Mouse (Mus musculus): Measurements from ENCODE around the gene Pomgnt2. TPM values are rescaled to one million over a fixed set of nuclear protein-coding genes. Genes with fewer than 3 reads are reported as not detected.

The Pomgnt2 gene
- total RNA-seq, 2 experiments from 2014 or later = 43.2 to 43.4 TPM

DNA sequence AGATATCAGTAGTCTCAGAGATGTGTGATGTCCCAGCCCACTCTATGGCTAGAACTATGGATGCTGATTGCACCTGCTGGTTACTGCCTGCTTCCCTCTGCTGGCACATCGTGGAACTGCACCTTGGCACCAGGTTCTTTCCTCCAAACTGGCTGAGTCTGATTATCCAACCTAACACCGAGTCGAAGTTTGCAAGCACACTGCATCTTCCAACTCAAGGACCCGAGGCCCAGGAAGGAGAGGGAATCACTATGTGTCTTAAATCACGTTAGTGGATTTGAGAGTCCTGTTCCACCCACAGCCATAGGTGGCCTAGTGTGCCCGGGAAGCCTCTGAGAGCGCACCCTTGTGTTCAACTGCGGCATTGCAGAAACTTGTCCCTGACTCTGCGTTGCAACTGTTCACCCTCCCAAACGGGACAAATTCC, 17.3 kb upstream of the Pomgnt2 start:
- DNase-seq (ENCODE audit: low spot score in 2 of 2) = peak; percentile 70 to 77

DNA sequence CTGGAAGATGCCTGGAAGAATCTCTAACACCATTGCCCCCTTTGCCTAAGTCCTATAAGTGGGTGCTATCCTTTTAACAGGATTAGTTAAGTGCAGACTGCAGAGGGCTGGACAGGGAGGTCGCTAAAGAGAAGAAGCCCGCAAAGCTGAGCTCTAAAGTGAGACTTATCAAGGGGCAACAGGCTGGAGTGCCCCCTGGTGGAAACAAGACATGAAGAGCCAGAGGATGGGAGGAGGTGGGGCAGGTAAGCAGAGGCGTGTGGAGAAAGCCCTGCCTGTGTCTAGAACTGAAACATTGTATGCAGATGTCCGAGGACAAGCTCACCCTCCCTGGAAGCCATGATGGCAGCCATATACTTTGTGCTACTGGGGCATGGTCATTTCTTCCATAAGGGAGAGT, 16.7 kb upstream of the Pomgnt2 start:
- no peak for DNase-seq (ENCODE audit: low spot score in 2 of 2)

DNA sequence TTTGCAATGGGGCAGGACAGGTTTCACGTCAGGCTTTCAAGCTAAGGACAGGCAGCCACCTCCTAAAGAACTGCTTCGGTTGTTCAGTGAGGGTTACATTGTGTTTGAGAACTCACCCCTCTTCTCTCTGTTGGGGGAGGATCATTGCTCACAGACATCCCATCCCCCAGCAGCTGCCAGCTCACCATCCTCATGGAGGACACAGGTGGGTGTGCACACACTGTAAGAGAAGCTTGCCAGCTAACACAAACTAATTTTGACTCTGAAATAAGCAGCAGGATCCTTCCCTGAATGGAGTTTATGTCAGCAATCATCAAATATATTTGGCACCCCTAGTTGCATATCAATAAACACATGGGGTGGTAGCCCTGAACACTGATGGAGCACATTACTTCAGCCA, 15.9 kb upstream of the Pomgnt2 start:
- DNase-seq (ENCODE audit: low spot score in 2 of 2) = peak; percentile 25 to 39

DNA sequence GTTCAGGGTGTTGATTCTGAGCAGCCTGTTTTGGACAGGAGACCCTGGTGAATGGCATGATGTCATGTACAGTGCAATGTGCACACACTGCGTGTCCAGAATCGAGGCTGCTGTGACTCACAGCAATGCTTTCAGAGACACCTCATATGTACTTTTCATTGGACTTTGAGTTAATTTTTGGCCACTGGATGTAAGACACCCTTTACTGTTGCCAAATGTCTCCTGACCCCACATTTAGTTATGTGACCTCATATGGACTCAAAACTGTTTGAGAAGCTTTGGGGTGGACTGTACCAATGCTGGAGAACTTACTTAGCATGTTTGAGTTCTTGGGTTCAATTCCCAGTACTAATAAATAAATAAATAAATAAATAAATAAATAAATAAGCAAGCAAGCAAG, 13.8 kb upstream of the Pomgnt2 start:
- no peak for DNase-seq (ENCODE audit: low spot score in 2 of 2)

DNA sequence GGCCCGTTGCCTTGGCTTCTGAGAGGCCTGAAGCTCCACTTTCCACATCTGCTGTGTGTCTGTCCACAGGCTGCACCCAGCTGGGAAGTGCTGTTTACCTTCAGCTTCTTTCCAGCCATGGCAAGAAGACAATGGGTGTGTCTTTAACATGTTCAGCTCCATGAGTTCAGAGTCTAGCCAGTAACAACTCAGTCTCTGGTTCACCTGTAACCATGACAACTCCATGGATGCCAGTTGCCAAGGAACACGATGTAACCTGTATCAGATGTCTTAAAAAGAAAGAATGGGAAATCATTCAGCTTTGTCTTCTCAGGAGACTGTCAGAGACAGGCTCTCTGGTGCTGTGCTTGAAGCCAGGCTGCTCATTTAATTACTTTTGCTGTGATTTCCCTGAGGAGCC, 12.0 kb upstream of the Pomgnt2 start:
- no peak for DNase-seq (ENCODE audit: low spot score in 2 of 2)

DNA sequence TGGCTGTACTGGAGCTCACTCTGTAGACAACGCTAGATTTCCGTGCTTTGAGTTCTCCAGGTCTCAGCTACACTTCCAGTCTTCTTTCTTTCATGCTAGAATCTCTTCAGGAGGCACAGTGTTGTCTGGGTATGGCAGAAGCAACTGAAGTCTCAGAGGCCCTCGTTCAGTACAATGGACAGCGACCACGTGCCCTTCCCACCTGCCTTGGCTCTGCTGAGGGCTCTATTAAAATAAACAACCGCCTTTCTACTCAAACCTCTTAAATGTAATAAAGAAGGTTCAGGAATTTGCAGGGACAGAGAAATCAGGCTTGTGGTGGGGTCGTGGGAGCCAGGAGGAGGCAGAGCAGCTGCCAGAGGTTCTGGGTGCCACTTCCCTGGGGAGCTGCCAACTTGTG, 9.7 kb upstream of the Pomgnt2 start:
- DNase-seq (ENCODE audit: low spot score in 2 of 2) = no peak

DNA sequence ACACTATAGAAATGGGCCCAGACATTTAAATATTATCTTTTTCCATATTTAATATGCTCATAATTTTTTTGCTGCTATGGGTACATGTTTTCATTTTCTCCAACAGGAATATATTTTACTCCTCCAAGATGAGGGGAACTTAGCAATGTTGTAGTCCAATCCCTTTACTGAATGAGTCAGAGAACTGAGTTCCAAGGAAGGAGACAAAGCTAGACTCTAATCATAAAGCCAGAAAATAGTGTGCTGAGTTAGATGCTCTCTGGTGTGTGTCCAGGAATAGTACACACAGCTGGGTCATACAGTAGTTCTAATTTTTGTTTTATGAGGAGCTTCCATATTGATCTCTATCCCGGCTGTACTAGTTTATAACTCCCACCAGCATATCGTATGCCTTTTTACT, 9.3 kb upstream of the Pomgnt2 start:
- DNase-seq (ENCODE audit: low spot score in 2 of 2) = no peak

DNA sequence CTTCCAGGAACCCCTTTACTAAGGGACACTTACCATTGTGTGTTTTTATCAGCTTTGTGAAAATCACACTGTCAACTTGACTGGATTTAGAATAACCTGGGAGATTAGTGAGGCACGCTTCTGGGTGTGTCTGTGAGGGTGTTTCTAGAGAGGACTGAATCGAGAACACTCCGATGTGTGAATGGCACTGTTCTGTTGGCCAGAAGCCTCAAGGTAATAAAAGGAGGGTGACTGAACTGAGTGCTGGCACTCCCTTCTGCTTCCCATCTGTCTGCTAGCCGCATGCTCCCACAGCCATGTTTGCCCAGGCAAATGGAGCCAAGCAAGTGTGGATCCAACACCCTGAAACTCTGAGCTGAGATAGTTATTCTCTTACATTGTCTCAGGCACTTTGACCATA, 1.1 kb upstream of the Pomgnt2 start:
- no peak for DNase-seq (ENCODE audit: low spot score in 2 of 2)

DNA sequence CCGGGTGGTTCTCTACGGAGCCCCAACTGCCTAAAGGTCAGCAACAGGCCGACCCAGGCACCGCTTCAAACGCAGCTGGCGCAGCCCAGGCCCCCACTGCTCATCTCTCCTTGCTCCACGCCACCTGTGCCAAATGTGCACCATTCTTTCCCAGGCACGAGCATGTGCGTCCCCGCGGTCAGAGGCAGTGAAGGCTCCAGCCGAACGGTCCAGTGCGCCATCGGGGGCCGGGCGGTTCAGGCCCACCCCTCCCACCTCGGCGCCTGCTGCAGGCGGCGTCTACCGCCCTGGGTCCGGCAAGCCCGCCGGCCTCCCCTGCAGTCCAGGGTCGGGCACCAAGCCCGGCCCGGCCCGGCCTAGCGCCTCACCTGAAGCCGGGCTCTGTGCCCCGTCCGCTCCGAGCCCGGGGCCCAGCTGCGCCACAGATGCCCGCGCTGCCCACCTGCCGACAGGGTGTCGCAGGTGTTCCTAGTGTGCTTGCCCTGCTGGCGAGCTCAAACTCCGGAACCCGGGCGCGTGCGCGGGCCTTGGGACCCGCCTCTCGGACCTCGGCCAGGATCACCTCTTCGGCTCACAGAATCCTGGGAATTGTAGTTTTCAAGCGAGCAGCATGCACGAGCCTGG, 1.3 kb downstream of the Pomgnt2 start:
- peak; percentile 91 to 92 for DNase-seq (ENCODE audit: low spot score in 2 of 2)

DNA sequence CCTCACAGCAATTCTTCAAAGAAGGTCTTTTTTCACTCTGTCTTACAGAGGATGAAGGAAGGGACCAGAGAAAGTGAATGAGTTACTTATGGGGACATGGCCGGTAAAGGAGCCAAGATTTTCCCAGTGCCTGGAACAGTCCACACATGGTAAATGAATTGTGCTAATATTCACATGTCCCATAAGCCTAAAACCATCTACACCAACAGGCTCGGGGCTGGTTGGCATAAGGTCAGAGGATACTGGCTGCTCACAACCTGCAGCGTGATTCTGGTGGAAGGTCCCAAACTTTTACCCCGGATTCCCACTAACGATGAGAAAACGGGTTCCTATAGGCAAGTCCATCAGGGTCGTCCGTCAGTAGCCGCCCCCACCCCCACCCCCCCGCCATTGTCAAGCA, 1.8 kb downstream of the Pomgnt2 start:
- DNase-seq (ENCODE audit: low spot score in 2 of 2) = no peak

DNA sequence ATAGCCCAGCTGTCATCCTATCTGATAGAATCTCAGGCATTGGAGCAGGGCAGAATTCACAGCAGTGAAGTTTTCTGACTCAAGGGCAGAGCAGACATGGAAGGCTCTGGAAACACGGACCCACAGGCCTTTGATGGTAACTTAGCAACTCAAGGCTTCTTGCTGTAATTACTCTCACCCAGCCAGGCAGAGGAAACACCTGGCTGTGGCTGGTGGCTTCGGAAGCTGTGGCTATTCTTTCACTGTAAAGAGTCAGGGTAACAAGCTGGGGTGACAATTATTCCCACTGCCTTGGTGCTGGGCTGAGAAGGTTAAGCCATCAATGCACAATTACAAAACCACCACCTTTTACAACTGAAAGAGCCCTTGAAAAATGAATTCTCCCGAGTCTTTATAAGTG, 3.9 kb downstream of the Pomgnt2 start:
- DNase-seq (ENCODE audit: low spot score in 2 of 2) = no peak

DNA sequence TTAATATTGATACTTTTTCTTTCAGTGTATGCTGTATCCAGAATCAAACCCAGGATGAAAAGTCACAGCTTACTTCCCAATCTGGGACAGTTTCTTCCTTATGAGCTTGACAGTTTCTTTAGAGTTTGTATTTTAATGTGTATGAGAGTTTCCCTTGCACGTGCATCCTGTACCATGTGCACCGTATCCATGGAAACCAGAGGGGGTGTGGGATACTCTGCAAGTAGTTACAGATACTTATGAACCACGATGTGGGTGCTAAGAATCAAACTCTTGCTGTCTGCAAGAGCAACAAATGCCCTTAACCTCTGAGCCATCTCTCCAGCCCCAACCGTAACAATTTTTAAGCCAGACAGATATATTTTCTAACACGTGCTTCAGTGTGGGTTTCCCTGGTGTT, 5.9 kb downstream of the Pomgnt2 start:
- no peak for DNase-seq (ENCODE audit: low spot score in 2 of 2)

DNA sequence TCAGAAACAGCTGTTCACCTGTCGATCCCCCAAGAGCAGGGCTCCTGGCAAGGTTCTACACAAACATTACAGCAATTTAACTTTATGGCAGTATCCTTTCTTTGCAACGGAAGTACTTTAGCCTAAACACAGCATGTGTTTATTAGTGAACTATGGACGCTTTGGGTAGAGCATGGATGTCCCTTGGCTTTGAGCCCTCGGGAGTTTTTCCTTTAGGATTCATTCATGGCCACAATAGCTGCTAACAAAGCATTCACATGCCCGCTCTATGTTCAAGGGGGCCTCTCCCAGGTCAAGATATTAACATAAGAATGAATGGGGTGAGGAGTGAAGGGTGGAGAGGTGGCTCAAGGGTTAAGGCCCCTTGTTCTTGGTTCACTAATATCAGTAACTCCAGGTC, 7.4 kb downstream of the Pomgnt2 start:
- DNase-seq (ENCODE audit: low spot score in 2 of 2) = no peak

DNA sequence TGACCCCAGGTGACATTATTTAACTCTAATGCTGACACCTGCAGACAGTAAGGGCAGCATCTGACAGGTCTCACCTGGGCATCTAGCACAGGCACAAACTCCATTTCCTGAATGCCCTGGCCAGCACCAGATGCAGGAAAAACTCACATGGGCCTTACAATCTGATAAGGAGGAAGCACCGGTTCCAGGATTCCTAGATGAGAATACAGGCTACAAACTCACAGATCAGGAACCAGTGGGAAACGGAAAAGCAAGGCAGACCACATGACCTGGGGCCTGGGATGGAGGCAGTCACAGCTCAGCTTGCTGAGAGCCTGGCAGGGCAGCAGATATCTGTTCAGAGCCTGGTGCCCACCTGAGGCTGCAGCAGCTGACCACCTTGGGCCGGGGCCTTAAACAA, 8.0 kb downstream of the Pomgnt2 start:
- no peak for DNase-seq (ENCODE audit: low spot score in 2 of 2)

DNA sequence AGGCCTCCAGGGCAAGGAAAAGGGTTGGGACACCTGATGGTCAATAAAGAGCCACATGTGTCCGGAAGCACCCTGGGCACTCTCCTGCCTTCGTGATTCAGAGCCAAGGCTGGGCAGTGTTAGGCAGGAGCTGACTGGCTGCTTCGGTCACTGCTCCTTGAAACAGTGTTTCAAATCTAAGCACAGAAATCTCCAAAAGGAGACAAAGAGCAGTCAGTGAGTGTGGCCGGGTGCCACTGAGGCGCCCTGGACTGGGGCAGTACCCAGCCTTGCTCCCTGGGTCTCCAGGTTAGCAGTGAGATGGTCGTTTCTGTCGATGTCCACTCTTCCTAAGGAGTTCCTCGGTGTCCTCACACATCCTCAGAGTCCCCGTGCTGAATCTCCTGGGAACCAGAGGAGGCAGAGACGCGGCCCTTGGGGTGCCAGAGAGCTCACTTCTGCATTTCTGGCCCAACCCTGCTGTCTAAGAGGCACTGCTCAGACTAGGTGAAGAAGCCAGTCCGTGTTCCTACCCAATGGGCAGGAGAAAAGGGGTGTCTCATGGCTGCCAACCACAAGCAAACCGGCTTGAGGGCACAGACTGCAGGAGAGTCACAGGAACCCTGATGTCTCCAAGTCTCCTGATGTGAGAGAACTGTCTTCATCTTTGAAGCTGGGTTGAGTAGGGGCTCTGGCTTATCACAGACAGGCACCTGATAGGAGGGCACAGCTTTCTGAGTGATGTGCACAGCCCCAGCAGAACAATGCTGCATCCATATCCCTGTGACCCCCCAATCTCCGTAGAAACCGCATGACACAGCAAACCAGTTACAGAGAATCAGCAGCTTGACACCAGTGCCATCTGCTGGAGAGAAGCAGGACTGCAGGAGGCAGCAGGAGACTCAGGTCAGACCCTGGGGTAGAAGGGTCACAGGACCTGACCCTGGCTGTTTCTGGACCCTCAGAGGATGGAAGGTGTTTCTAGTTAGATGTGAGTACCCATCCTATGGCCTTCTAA, 12.1 kb downstream of the Pomgnt2 start:
- peak; percentile 73 to 81 for DNase-seq (ENCODE audit: low spot score in 2 of 2)

DNA sequence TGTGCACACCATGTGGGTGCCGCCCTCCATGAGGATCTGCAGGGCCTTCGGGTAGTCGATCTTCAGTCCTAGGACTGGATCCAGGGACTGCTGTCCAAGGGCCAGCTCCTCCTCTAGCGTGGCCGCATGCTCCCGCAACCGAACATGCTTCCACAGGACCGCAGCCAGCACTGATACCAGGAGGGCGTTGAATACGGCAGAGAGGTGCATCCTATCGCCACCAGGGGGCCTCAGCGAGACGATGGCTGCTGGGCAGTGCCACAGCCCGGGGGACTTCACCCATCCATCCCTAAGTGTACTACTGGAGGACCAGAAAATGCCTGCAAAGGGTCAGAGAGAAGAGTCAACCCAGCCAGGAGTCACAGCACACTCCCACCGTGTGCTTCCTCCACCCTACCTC, 13.4 kb downstream of the Pomgnt2 start:
- peak; percentile 85 to 90 for DNase-seq (ENCODE audit: low spot score in 2 of 2)

DNA sequence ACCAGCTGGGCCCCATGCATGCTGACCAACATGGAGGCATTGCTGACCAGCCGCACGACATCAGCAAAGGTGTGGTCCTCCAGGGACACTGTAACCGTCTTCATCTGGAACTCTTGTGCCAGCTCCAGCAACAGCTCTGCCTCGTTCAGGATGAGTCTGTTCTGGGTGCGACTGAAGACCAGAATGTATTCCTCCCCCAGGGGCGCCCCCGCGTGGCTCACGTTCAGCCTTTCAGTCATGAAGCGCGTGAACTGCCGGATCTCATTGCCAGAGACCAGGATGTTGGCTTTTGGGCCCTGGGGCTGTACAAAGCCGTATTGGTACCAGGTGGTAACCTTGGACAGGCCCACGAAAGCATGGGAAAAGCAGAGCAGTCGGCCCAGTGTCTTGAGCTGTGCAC, 14.2 kb downstream of the Pomgnt2 start:
- DNase-seq (ENCODE audit: low spot score in 2 of 2) = no peak

DNA sequence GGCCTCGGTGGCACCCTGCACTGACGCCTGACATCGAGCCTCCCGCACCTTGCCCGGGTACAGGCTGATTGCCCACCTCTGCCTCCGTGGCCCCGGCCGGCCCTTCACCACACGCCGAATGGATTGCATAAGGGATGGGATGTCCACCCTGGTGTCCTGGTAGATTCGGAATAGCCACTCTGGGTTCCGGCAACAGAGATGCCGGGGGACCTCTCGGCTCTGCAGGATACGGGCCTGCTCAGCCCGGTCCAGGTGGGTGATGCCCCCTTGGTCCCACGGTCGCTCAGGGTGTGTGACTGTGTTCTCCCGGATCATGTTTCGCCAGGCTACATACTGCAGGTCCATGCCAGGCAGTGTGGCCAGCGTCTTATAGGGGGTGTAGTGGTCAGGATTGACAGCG, 14.7 kb downstream of the Pomgnt2 start:
- no peak for DNase-seq (ENCODE audit: low spot score in 2 of 2)

DNA sequence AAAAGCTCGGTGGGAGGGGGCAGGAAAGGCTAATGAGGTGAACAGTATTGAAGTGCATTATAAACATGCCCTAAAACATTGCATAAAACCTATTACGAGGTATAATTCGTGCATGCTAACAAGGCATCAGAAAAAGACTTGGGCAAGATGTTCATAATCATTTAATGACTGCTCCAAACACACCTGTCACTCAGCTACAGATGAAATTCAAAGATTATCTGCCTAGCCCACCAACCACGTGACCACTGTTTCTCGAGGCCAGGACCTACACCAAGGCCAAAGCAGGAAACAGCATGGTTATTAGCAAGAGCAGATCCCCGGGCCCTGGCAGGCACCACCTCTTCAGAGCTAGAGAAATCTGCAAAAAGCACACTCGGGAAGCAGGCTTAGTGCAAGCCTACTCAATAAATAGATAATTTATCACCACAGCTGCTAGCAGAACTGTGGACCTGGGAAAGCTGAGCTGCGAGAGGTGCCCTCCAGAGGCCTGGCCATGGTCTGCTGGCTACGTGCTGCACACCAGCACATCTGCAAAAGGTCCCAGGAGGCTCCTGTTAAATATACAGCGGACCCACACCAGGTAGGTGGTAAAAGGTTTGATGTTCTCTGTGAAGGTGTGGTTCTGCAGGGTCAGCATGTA, 15.3 kb downstream of the Pomgnt2 start:
- DNase-seq (ENCODE audit: low spot score in 2 of 2) = no peak

DNA sequence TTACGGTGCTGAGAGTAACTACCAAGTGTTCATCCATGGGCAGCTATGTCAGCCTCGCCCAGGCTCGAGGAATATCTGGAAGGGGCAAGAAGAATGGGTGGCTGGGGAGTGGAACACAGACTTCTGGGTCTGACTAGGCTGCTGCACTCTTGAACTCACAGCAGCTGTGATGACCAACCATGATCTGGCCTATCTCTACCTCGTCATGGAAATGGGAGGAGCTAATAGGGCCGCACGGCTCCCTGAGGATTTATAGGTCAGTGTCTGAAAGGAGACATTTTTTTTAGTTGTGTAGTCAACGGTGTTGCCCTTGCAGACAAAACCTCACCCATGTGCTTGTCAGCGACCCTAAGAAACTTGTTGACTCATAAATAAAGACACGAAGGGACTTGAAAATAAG, 15.9 kb downstream of the Pomgnt2 start:
- no peak for DNase-seq (ENCODE audit: low spot score in 2 of 2)

DNA sequence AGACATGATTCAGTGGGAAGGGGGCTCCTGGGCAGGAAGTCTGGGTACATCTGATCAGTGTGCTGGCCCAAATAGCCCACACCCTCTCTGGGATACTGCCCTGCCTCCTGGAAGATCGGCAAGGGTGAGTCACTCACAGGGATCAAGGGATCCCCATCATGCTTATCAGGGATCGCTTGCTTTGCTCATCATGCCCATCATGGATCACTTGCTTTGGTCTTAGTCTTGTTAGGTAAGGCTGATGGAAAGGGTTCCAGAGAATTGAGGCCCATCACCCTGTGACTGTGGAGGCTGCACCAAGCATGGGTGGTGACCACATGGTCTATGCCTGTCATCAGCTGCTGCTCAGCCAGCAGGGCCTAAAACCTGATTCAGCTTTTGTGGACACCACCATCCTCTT, 21.6 kb downstream of the Pomgnt2 start:
- no peak for DNase-seq (ENCODE audit: low spot score in 2 of 2)

Data from left cerebral cortex, adult 18-20 months (tissue).